In the genomic region with DNA sequence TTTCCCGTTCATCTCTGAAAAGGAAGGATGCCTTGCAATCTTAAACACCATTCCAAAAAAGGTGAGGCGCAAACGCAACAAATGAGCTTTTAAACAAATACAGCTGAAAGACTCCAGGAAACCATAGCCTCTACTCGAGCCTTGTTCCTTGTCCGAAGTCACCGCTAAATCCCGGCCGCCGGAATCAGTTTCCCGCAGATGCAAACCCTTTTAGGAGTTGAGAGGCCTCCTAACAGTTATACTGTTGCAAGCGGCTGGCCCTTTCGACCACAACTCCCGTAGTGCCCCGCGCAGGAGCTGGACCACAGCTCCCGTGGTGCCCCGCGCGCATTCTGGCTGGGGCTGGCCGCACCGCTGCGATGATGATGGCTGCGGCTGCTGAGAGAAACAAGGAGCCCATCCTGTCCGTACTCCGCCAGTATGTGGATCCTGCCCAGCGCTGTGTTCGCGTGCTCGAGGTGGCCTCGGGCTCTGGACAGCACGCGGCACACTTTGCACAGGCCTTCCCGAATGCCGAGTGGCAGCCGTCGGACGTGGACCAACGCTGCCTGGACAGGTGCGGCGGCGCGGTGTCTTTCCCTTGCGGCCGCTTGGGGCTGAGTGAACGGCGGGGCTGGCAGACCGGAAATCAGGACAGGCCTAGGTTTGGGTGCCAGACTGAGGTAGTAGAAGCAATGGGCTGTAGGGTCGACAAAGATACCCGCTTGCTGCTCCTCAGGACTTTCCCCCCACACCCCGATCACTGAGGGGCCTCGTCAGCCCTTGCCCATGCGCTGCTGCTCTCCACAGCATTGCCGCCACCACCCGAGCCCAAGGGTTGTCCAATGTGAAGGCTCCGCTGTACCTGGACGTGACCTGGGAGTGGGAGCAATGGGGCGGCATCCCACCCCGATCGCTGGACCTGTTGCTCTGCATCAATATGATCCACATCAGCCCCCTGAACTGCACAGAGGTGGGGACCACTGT, we compare ENCODE assay signal across 8 mouse cellular contexts. TPM values are rescaled to one million over a fixed set of nuclear protein-coding genes. Genes with fewer than 3 reads are reported as not detected.
A peak's percentile ranks its signal among the peaks of the same experiment; 100 is the strongest.
DNase-seq lines count a peak whose midpoint lies in the region; ATAC-seq and TF ChIP-seq lines count a peak whose summit lies in the region.

No protein-coding gene starts in this region.

- peak; percentile 97 for TF ChIP-seq POLR2A in myocyte (IDR thresholded peaks at IDR 0.05; ENCODE audit: insufficient read length, low read depth)

- DNase-seq in CD4-positive helper T cell, adult 2 months (ENCODE audit: low read depth, low spot score), result peak; percentile 86
- DNase-seq in kidney, postnatal 10 days, result peak; percentile 94
- peak; percentile 89 for DNase-seq in liver, embryonic 11.5 days (ENCODE audit: low spot score)
- DNase-seq in spleen, postnatal 4 days (ENCODE audit: low spot score in 2 of 2), result peak; percentile 87 to 94

- peak overlapping the region; percentile 95 for H3K4me2 ChIP-seq in heart, embryonic 13.5 days
- peak overlapping the region; percentile 88 for H3K4me2 ChIP-seq in liver, embryonic 11.5 days
- peak overlapping the region; percentile 96 for H3K4me2 ChIP-seq in myocyte (ENCODE audit: low read depth)

- H3K4me1 ChIP-seq in brown adipose tissue, adult 24 weeks (ENCODE audit: control insufficient read depth, insufficient read depth, insufficient read length, low read length), result peaks cover 9% of the 10 kb centered on the region; the same call in 1 of the 2 replicates
- H3K4me1 ChIP-seq in heart, embryonic 13.5 days, result peaks cover 26% of the 10 kb centered on the region
- H3K4me1 ChIP-seq in liver, embryonic 11.5 days (replicated peaks; ENCODE audit: control insufficient read depth, insufficient read depth, low read length), result peaks cover 31% of the 10 kb centered on the region

- peak overlapping the region; percentile 60 for H3ac ChIP-seq in myocyte (ENCODE audit: control insufficient read depth, insufficient read length)

- H3K36me3 ChIP-seq in heart, embryonic 13.5 days, result peaks cover 23% of the 10 kb centered on the region
- H3K36me3 ChIP-seq in liver, embryonic 11.5 days (ENCODE audit: control insufficient read depth, insufficient read depth, low read length), result peaks cover 3% of the 10 kb centered on the region; the same call in 1 of the 2 replicates
- no peaks in the 10 kb centered on the region for H3K36me3 ChIP-seq in myocyte (ENCODE audit: control insufficient read depth, insufficient read depth)

- ATAC-seq in erythroid progenitor cell, adult 5-6 weeks (replicated peaks; ENCODE audit: low FRiP score, poor library complexity, severe bottlenecking), result peak; percentile 85
- ATAC-seq in heart, embryonic 13.5 days (ENCODE audit: extremely low read depth, insufficient number of reproducible peaks, low FRiP score, low TSS enrichment), result peak; percentile 76; the same call in 1 of the 2 replicates
- ATAC-seq in liver, embryonic 11.5 days (replicated peaks; ENCODE audit: low FRiP score), result peak; percentile 88

- peak overlapping the region; percentile 84 for H3K9ac ChIP-seq in heart, embryonic 13.5 days
- peak overlapping the region; percentile 75 for H3K9ac ChIP-seq in liver, embryonic 11.5 days (ENCODE audit: low read depth, low read length)

- H3K79me2 ChIP-seq in myocyte (ENCODE audit: control insufficient read depth, insufficient read depth), result peaks cover 4% of the 10 kb centered on the region

- H3K27ac ChIP-seq in brown adipose tissue, adult 24 weeks (replicated peaks; ENCODE audit: low read depth, low read length), result peak overlapping the region; percentile 44
- peak overlapping the region; percentile 95 for H3K27ac ChIP-seq in heart, embryonic 13.5 days (replicated peaks)
- peak overlapping the region; percentile 86 for H3K27ac ChIP-seq in liver, embryonic 11.5 days (ENCODE audit: low read depth, low read length)

- no peaks in the 10 kb centered on the region for H3K27me3 ChIP-seq in heart, embryonic 13.5 days (replicated peaks)
- H3K27me3 ChIP-seq in liver, embryonic 11.5 days (replicated peaks; ENCODE audit: control insufficient read depth, insufficient read depth, low read length), result no peaks in the 10 kb centered on the region
- no peaks in the 10 kb centered on the region for H3K27me3 ChIP-seq in myocyte (ENCODE audit: control insufficient read depth, insufficient read depth, insufficient read length)

- H3K4me3 ChIP-seq in brown adipose tissue, adult 24 weeks (ENCODE audit: insufficient read depth, low read depth, low read length), result peak overlapping the region; percentile 87
- peak overlapping the region; percentile 64 for H3K4me3 ChIP-seq in heart, embryonic 13.5 days
- peak overlapping the region; percentile 73 for H3K4me3 ChIP-seq in liver, embryonic 11.5 days (ENCODE audit: low read depth, low read length)
- peak overlapping the region; percentile 75 for H3K4me3 ChIP-seq in myocyte

- no peaks in the 10 kb centered on the region for H3K9me3 ChIP-seq in heart, embryonic 13.5 days
- H3K9me3 ChIP-seq in liver, embryonic 11.5 days (ENCODE audit: control insufficient read depth, low read length), result no peaks in the 10 kb centered on the region

- WGBS in heart, embryonic 13.5 days, result under 1% methylated on average over 59 of the region's 59 CpGs
- 1% methylated on average over 59 of the region's 59 CpGs for WGBS in liver, embryonic 11.5 days

TF ChIP-seq in myocyte, 11 proteins besides CTCF, POLR2A, EP300 and RAD21:
- TF ChIP-seq REST (IDR thresholded peaks at IDR 0.05; ENCODE audit: insufficient read depth, insufficient read length), result no peak
- no peak for TF ChIP-seq USF1 (IDR thresholded peaks at IDR 0.05; ENCODE audit: low read depth)
- TF ChIP-seq TCF3 (IDR thresholded peaks at IDR 0.05; ENCODE audit: insufficient read length, low read depth), result no peak
- peak; percentile 54 for TF ChIP-seq SRF (IDR thresholded peaks at IDR 0.05; ENCODE audit: control insufficient read depth, insufficient read length, low read depth)
- TF ChIP-seq CEBPB (IDR thresholded peaks at IDR 0.05; ENCODE audit: insufficient read depth, poor library complexity, severe bottlenecking), result no peak
- peak in 2 of 3 experiments; percentile 80 to 90 for TF ChIP-seq MYOD1 (IDR thresholded peaks at IDR 0.05; ENCODE audit: control insufficient read depth in 1 of 3, insufficient read length in 2 of 3, low read depth in 2 of 3)
- no peak for TF ChIP-seq MAX (IDR thresholded peaks at IDR 0.05; ENCODE audit: low read depth)
- TF ChIP-seq POLR2AphosphoS2 (IDR thresholded peaks at IDR 0.05; ENCODE audit: insufficient read length, low read depth), result peak; percentile 95
- peak in 2 of 3 experiments; percentile 81 to 84 for TF ChIP-seq MYOG (IDR thresholded peaks at IDR 0.05; ENCODE audit: control insufficient read depth in 1 of 3, insufficient read depth in 1 of 3, insufficient read length in 2 of 3, low read depth in 2 of 3)
- TF ChIP-seq E2F4 (IDR thresholded peaks at IDR 0.05; ENCODE audit: insufficient read depth), result no peak
- no peak for TF ChIP-seq TCF12 (IDR thresholded peaks at IDR 0.05; ENCODE audit: insufficient read depth, poor library complexity, severe bottlenecking)

RNA-seq across cellular contexts. Expression of a gene that starts 0.6 kb away (rescaled TPM):
- 47.5 and 52.1 TPM in 2 replicates for polyA plus RNA-seq in brown adipose tissue, adult 24 weeks (2012; ENCODE audit: insufficient read depth, insufficient read length, missing spikeins)
- total RNA-seq in erythroid progenitor cell, adult 5-6 weeks (2015; ENCODE audit: low replicate concordance), result 10.1 and 17.3 TPM in 2 replicates
- 7.1 and 7.7 TPM in 2 replicates for total RNA-seq in erythroid progenitor cell, adult 5-6 weeks (2017; ENCODE audit: low replicate concordance)
- 35.7 and 43.2 TPM in 2 replicates for polyA plus RNA-seq in heart, embryonic 13.5 days (2015; fragmentation: Nextera tagmentation; extraction: Ambion mirVana)
- polyA plus RNA-seq in liver, embryonic 11.5 days (2014; fragmentation: Nextera tagmentation; extraction: Ambion mirVana), result 70.7 and 74.5 TPM in 2 replicates
- polyA plus RNA-seq in myocyte (2012; fragmentation: generic; extraction: Trizol), result 23.6 TPM

RNA-seq across cellular contexts. Expression of a gene that starts 5.2 kb away (rescaled TPM):
- polyA plus RNA-seq in brown adipose tissue, adult 24 weeks (2012; ENCODE audit: insufficient read depth, insufficient read length, missing spikeins), result not detected in 2 replicates
- total RNA-seq in erythroid progenitor cell, adult 5-6 weeks (2015; ENCODE audit: low replicate concordance), result not detected in 2 replicates
- total RNA-seq in erythroid progenitor cell, adult 5-6 weeks (2017; ENCODE audit: low replicate concordance), result 0.26 and 1.7 TPM in 2 replicates
- 0.23 and 0.38 TPM in 2 replicates for polyA plus RNA-seq in heart, embryonic 13.5 days (2015; fragmentation: Nextera tagmentation; extraction: Ambion mirVana)
- 2.1 and 2.4 TPM in 2 replicates for polyA plus RNA-seq in liver, embryonic 11.5 days (2014; fragmentation: Nextera tagmentation; extraction: Ambion mirVana)
- polyA plus RNA-seq in myocyte (2012; fragmentation: generic; extraction: Trizol), result 0.25 TPM

RNA-seq across cellular contexts. Expression of a gene that starts 6.9 kb away (rescaled TPM):
- polyA plus RNA-seq in brown adipose tissue, adult 24 weeks (2012; ENCODE audit: insufficient read depth, insufficient read length, missing spikeins), result 432 and 445 TPM in 2 replicates
- total RNA-seq in erythroid progenitor cell, adult 5-6 weeks (2015; ENCODE audit: low replicate concordance), result 4.2 and 11.9 TPM in 2 replicates
- total RNA-seq in erythroid progenitor cell, adult 5-6 weeks (2017; ENCODE audit: low replicate concordance), result 3.5 TPM in 1 of 2 replicates, not detected in the other
- polyA plus RNA-seq in heart, embryonic 13.5 days (2015; fragmentation: Nextera tagmentation; extraction: Ambion mirVana), result 159 and 173 TPM in 2 replicates
- 96.5 and 110 TPM in 2 replicates for polyA plus RNA-seq in liver, embryonic 11.5 days (2014; fragmentation: Nextera tagmentation; extraction: Ambion mirVana)
- polyA plus RNA-seq in myocyte (2012; fragmentation: generic; extraction: Trizol), result 36.7 TPM

RNA-seq across cellular contexts. Expression of a gene that starts 14.2 kb away (rescaled TPM):
- 1.6 and 2.4 TPM in 2 replicates for polyA plus RNA-seq in brown adipose tissue, adult 24 weeks (2012; ENCODE audit: insufficient read depth, insufficient read length, missing spikeins)
- 52.8 and 61.6 TPM in 2 replicates for total RNA-seq in erythroid progenitor cell, adult 5-6 weeks (2015; ENCODE audit: low replicate concordance)
- total RNA-seq in erythroid progenitor cell, adult 5-6 weeks (2017; ENCODE audit: low replicate concordance), result 26.4 and 37.6 TPM in 2 replicates
- polyA plus RNA-seq in heart, embryonic 13.5 days (2015; fragmentation: Nextera tagmentation; extraction: Ambion mirVana), result 12.3 and 15.1 TPM in 2 replicates
- polyA plus RNA-seq in liver, embryonic 11.5 days (2014; fragmentation: Nextera tagmentation; extraction: Ambion mirVana), result 22.2 and 25.7 TPM in 2 replicates
- polyA plus RNA-seq in myocyte (2012; fragmentation: generic; extraction: Trizol), result 7.4 TPM

RNA-seq across cellular contexts. Expression of a gene that starts 30.8 kb away (rescaled TPM):
- 69.0 and 72.5 TPM in 2 replicates for polyA plus RNA-seq in brown adipose tissue, adult 24 weeks (2012; ENCODE audit: insufficient read depth, insufficient read length, missing spikeins)
- total RNA-seq in erythroid progenitor cell, adult 5-6 weeks (2015; ENCODE audit: low replicate concordance), result 34.4 and 37.1 TPM in 2 replicates
- 39.1 and 41.5 TPM in 2 replicates for total RNA-seq in erythroid progenitor cell, adult 5-6 weeks (2017; ENCODE audit: low replicate concordance)
- polyA plus RNA-seq in heart, embryonic 13.5 days (2015; fragmentation: Nextera tagmentation; extraction: Ambion mirVana), result 18.3 and 22.1 TPM in 2 replicates
- 9.6 and 12.8 TPM in 2 replicates for polyA plus RNA-seq in liver, embryonic 11.5 days (2014; fragmentation: Nextera tagmentation; extraction: Ambion mirVana)
- 48.3 TPM for polyA plus RNA-seq in myocyte (2012; fragmentation: generic; extraction: Trizol)

Comparison
In these comparisons a context has a peak if more than half of its experiments do, and no peak if none do; other contexts are left out.
1. Peak in every context shown above with its lines: DNase-seq, ATAC-seq, H3K4me3 ChIP-seq and H3K27ac ChIP-seq.
2. H3K27ac ChIP-seq: peak in every context shown above with its lines; median percentile 95 in heart, embryonic 13.5 days; 86 in liver, embryonic 11.5 days; 44 in brown adipose tissue, adult 24 weeks.